Mouse (Mus musculus): ENCODE results near the gene Rgs7. TPM values are rescaled to one million over a fixed set of nuclear protein-coding genes. Genes with fewer than 3 reads are reported as not detected.

The Rgs7 gene
- polyA plus RNA-seq, 1 experiment from 2014 or later: 33.8 TPM

- Histone ChIP-seq H3K9ac (replicated peaks; ENCODE audit: low read length) (no peak overlapping the region), H3K4me3 (replicated peaks; ENCODE audit: low read depth, low read length) (no peak overlapping the region), H3K36me3 (ENCODE audit: control insufficient read depth, insufficient read depth, low read length) (no peaks in the 10 kb centered on the region), H3K4me2 (ENCODE audit: low read length) (no peak overlapping the region), H3K4me1 (ENCODE audit: control insufficient read depth, insufficient read depth, low read length) (no peaks in the 10 kb centered on the region), H3K27ac (replicated peaks; ENCODE audit: low read depth, low read length) (no peak overlapping the region), H3K9me3 (ENCODE audit: control insufficient read depth, low read length) (no peaks in the 10 kb centered on the region), H3K27me3 (ENCODE audit: control insufficient read depth, insufficient read depth, low read length) (no peaks in the 10 kb centered on the region)
- ATAC-seq (ENCODE audit: low FRiP score, low TSS enrichment) (no peak), DNase-seq (no peak)
- 93% methylated on average over 1 of the region's 1 CpGs for WGBS
Observed at GRCm38 (mm10) chr1:175073500-175074232, 418.6 kb downstream of the Rgs7 start.

GRCm38 (mm10) chr1:175069758-175070290, 422.5 kb downstream of the Rgs7 start:
- H3K4me2 ChIP-seq (ENCODE audit: low read length): no peak overlapping the region
- ATAC-seq (ENCODE audit: low FRiP score, low TSS enrichment): no peak
- 62% methylated on average over 4 of the region's 4 CpGs for WGBS

GRCm38 (mm10) chr1:175049121-175049520, 443.2 kb downstream of the Rgs7 start:
- Histone ChIP-seq H3K4me3 (replicated peaks; ENCODE audit: low read depth, low read length) (no peak overlapping the region), H3K4me1 (ENCODE audit: control insufficient read depth, insufficient read depth, low read length) (no peaks in the 10 kb centered on the region), H3K4me2 (ENCODE audit: low read length) (no peak overlapping the region), H3K27me3 (ENCODE audit: control insufficient read depth, insufficient read depth, low read length) (no peaks in the 10 kb centered on the region), H3K36me3 (ENCODE audit: control insufficient read depth, insufficient read depth, low read length) (no peaks in the 10 kb centered on the region), H3K9me3 (ENCODE audit: control insufficient read depth, low read length) (no peaks in the 10 kb centered on the region), H3K27ac (replicated peaks; ENCODE audit: low read depth, low read length) (no peak overlapping the region), H3K9ac (replicated peaks; ENCODE audit: low read length) (no peak overlapping the region)
- WGBS: 92% methylated on average over 6 of the region's 6 CpGs
- no peak for DNase-seq
- no peak for ATAC-seq (ENCODE audit: low FRiP score, low TSS enrichment)

More at GRCm38 (mm10) chr1:175069758-175070290, 422.5 kb downstream of the Rgs7 start:
- Histone ChIP-seq H3K9me3 (ENCODE audit: control insufficient read depth, low read length) (no peaks in the 10 kb centered on the region), H3K9ac (replicated peaks; ENCODE audit: low read length) (no peak overlapping the region), H3K4me3 (replicated peaks; ENCODE audit: low read depth, low read length) (no peak overlapping the region), H3K4me1 (ENCODE audit: control insufficient read depth, insufficient read depth, low read length) (no peaks in the 10 kb centered on the region), H3K27ac (replicated peaks; ENCODE audit: low read depth, low read length) (no peak overlapping the region), H3K27me3 (ENCODE audit: control insufficient read depth, insufficient read depth, low read length) (no peaks in the 10 kb centered on the region), H3K36me3 (ENCODE audit: control insufficient read depth, insufficient read depth, low read length) (no peaks in the 10 kb centered on the region)
- no peak for DNase-seq

- H3K4me1 ChIP-seq (ENCODE audit: control insufficient read depth, insufficient read depth, low read length): no peaks in the 10 kb centered on the region
- ATAC-seq (ENCODE audit: low FRiP score, low TSS enrichment) (peak; percentile 80; the same call in 1 of the 2 replicates), DNase-seq (peak; percentile 84)
- H3K9ac ChIP-seq (replicated peaks; ENCODE audit: low read length): no peak overlapping the region
- H3K27ac ChIP-seq (replicated peaks; ENCODE audit: low read depth, low read length): no peak overlapping the region
- H3K27me3 ChIP-seq (ENCODE audit: control insufficient read depth, insufficient read depth, low read length): no peaks in the 10 kb centered on the region
- no peak overlapping the region for H3K4me2 ChIP-seq (ENCODE audit: low read length)
- no peaks in the 10 kb centered on the region for H3K9me3 ChIP-seq (ENCODE audit: control insufficient read depth, low read length)
- WGBS: 69% methylated on average over 4 of the region's 4 CpGs
- no peaks in the 10 kb centered on the region for H3K36me3 ChIP-seq (ENCODE audit: control insufficient read depth, insufficient read depth, low read length)
- H3K4me3 ChIP-seq (replicated peaks; ENCODE audit: low read depth, low read length): no peak overlapping the region
Observed at GRCm38 (mm10) chr1:175041167-175041817, 451.0 kb downstream of the Rgs7 start.

- ATAC-seq (ENCODE audit: low FRiP score, low TSS enrichment): no peak
- WGBS: 91% methylated on average over 4 of the region's 4 CpGs
Observed at GRCm38 (mm10) chr1:175040038-175040437, 452.3 kb downstream of the Rgs7 start.

GRCm38 (mm10) chr1:175039567-175039966, 452.7 kb downstream of the Rgs7 start:
- H3K27ac ChIP-seq (replicated peaks; ENCODE audit: low read depth, low read length): no peak overlapping the region
- DNase-seq: peak; percentile 12
- H3K4me2 ChIP-seq (ENCODE audit: low read length): no peak overlapping the region
- no peaks in the 10 kb centered on the region for H3K36me3 ChIP-seq (ENCODE audit: control insufficient read depth, insufficient read depth, low read length)
- 8% methylated on average over 6 of the region's 6 CpGs for WGBS
- ATAC-seq (ENCODE audit: low FRiP score, low TSS enrichment): no peak
- no peak overlapping the region for H3K4me3 ChIP-seq (replicated peaks; ENCODE audit: low read depth, low read length)
- no peaks in the 10 kb centered on the region for H3K9me3 ChIP-seq (ENCODE audit: control insufficient read depth, low read length)
- no peaks in the 10 kb centered on the region for H3K4me1 ChIP-seq (ENCODE audit: control insufficient read depth, insufficient read depth, low read length)
- no peak overlapping the region for H3K9ac ChIP-seq (replicated peaks; ENCODE audit: low read length)
- H3K27me3 ChIP-seq (ENCODE audit: control insufficient read depth, insufficient read depth, low read length): no peaks in the 10 kb centered on the region

More at GRCm38 (mm10) chr1:175040038-175040437, 452.3 kb downstream of the Rgs7 start:
- DNase-seq: no peak
- Histone ChIP-seq H3K9me3 (ENCODE audit: control insufficient read depth, low read length) (no peaks in the 10 kb centered on the region), H3K4me2 (ENCODE audit: low read length) (no peak overlapping the region), H3K27ac (replicated peaks; ENCODE audit: low read depth, low read length) (no peak overlapping the region), H3K27me3 (ENCODE audit: control insufficient read depth, insufficient read depth, low read length) (no peaks in the 10 kb centered on the region), H3K4me1 (ENCODE audit: control insufficient read depth, insufficient read depth, low read length) (no peaks in the 10 kb centered on the region), H3K36me3 (ENCODE audit: control insufficient read depth, insufficient read depth, low read length) (no peaks in the 10 kb centered on the region), H3K9ac (replicated peaks; ENCODE audit: low read length) (no peak overlapping the region), H3K4me3 (replicated peaks; ENCODE audit: low read depth, low read length) (no peak overlapping the region)

GRCm38 (mm10) chr1:175035461-175035860, 456.8 kb downstream of the Rgs7 start:
- H3K27ac ChIP-seq (replicated peaks; ENCODE audit: low read depth, low read length): no peak overlapping the region
- H3K4me1 ChIP-seq (ENCODE audit: control insufficient read depth, insufficient read depth, low read length): no peaks in the 10 kb centered on the region
- no peaks in the 10 kb centered on the region for H3K27me3 ChIP-seq (ENCODE audit: control insufficient read depth, insufficient read depth, low read length)
- no peak overlapping the region for H3K4me3 ChIP-seq (replicated peaks; ENCODE audit: low read depth, low read length)
- H3K4me2 ChIP-seq (ENCODE audit: low read length): no peak overlapping the region
- no peaks in the 10 kb centered on the region for H3K9me3 ChIP-seq (ENCODE audit: control insufficient read depth, low read length)
- WGBS: 95% methylated on average over 5 of the region's 5 CpGs
- no peak for DNase-seq
- H3K9ac ChIP-seq (replicated peaks; ENCODE audit: low read length): no peak overlapping the region
- no peaks in the 10 kb centered on the region for H3K36me3 ChIP-seq (ENCODE audit: control insufficient read depth, insufficient read depth, low read length)
- ATAC-seq (ENCODE audit: low FRiP score, low TSS enrichment): no peak

GRCm38 (mm10) chr1:175032015-175032414, 460.3 kb downstream of the Rgs7 start:
- Histone ChIP-seq H3K9me3 (ENCODE audit: control insufficient read depth, low read length) (no peaks in the 10 kb centered on the region), H3K4me1 (ENCODE audit: control insufficient read depth, insufficient read depth, low read length) (no peaks in the 10 kb centered on the region; the same call in 1 of the 2 replicates), H3K4me2 (ENCODE audit: low read length) (no peak overlapping the region), H3K9ac (replicated peaks; ENCODE audit: low read length) (no peak overlapping the region), H3K27ac (replicated peaks; ENCODE audit: low read depth, low read length) (no peak overlapping the region), H3K36me3 (ENCODE audit: control insufficient read depth, insufficient read depth, low read length) (no peaks in the 10 kb centered on the region), H3K4me3 (replicated peaks; ENCODE audit: low read depth, low read length) (no peak overlapping the region), H3K27me3 (ENCODE audit: control insufficient read depth, insufficient read depth, low read length) (no peaks in the 10 kb centered on the region)
- DNase-seq (peak; percentile 31), ATAC-seq (ENCODE audit: low FRiP score, low TSS enrichment) (no peak)
- WGBS: 43% methylated on average over 6 of the region's 6 CpGs

All from midbrain, embryonic 14.5 days (tissue).